Mouse (Mus musculus) megakaryocyte, embryonic 14.5 days (primary cell): ENCODE results near the gene Slc7a4. TPM values are rescaled to one million over a fixed set of nuclear protein-coding genes. Genes with fewer than 3 reads are reported as not detected.
"Not testable (repeated sequence)": the region's sequence is repeated elsewhere in the genome, so short reads cannot be mapped to it uniquely, and the experiment has no call there.

Source experiments
- H3K27me3 ChIP-seq: replicated peaks from 2 replicates; pipeline ENCODE3; 2012; ENCODE audit warnings: inconsistent platforms
- H3K36me3 ChIP-seq: replicated peaks from 2 replicates; pipeline ENCODE3; 2012; ENCODE audit warnings: low read length, inconsistent platforms, mixed read lengths
- H3K4me1 ChIP-seq: 2 replicates; pipeline ENCODE4 v1.6.1; 2012; ENCODE audit warnings: inconsistent platforms
- H3K4me3 ChIP-seq: replicated peaks from 2 replicates; pipeline ENCODE3; 2012; ENCODE audit warnings: moderate library complexity, mild to moderate bottlenecking, inconsistent platforms
- H3K9me3 ChIP-seq: 2 replicates; pipeline ENCODE4 v1.6.1; 2012; ENCODE audit warnings: inconsistent platforms
- FLI1 ChIP-seq: IDR thresholded peaks from 2 replicates; pipeline ENCODE4 v1.6.1; 2012; ENCODE audit warnings: low read length, inconsistent platforms, mixed read lengths
- GATA1 ChIP-seq: IDR thresholded peaks from 3 replicates; pipeline ENCODE4 v1.6.1; 2012; ENCODE audit warnings: mixed read lengths, low read length, inconsistent platforms, borderline replicate concordance
- polyA plus RNA-seq: library from polyadenylated mRNA; stranded (reverse); fragments of >175 nt; gene quantifications from 2 replicates; pipeline ENCODE4 v1.2.3, GENCODE M21; 2012; ENCODE audit warnings: low replicate concordance; ENCODE audit not compliant: insufficient read depth

The Slc7a4 gene
- 0.32 and 1.0 TPM in 2 replicates for polyA plus RNA-seq

- no peak within 1 kb of the TSS for H3K4me3 ChIP-seq
- no peaks in the 10 kb centered on the region for H3K36me3 ChIP-seq
- TF ChIP-seq FLI1 (no peak), GATA1 (no peak)
- peaks cover 4% of the 10 kb centered on the region for H3K9me3 ChIP-seq
- peaks cover 4% of the 10 kb centered on the region; the same call in 1 of the 2 replicates for H3K4me1 ChIP-seq
- peaks cover 13% of the 10 kb centered on the region for H3K27me3 ChIP-seq
Measured at GRCm38 (mm10) chr16:17583064-17583463, at the start of gene Slc7a4. Gene Slc7a4 (minus strand): TSS chr16:17583214.

GRCm38 (mm10) chr16:17632580-17632979 is 49.6 kb upstream of the Slc7a4 start:
- peaks cover 86% of the 10 kb centered on the region for H3K36me3 ChIP-seq

DNA sequence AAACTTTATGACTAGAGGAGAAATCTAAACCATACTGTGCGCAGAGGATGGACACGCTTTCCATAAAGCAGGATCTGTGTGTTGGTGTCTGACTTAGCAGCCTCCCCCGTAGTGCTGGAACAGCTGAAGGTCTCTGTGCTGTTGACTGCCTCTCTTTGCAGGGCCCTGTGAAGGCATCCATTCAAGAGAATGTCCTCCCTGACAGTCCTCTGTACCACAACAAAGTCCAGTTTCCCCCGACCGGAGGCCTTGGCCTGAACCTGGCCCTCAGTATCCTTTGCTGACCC is 43.2 kb upstream of the Slc7a4 start:
- H3K4me3 ChIP-seq = no peak overlapping the region
- TF ChIP-seq GATA1 = no peak
- TF ChIP-seq FLI1 = no peak
- H3K9me3 ChIP-seq = no peaks in the 10 kb centered on the region
- H3K27me3 ChIP-seq = no peaks in the 10 kb centered on the region
- H3K4me1 ChIP-seq = no peaks in the 10 kb centered on the region
- peaks cover 81% of the 10 kb centered on the region for H3K36me3 ChIP-seq

More at GRCm38 (mm10) chr16:17632580-17632979, 49.6 kb upstream of the Slc7a4 start:
- H3K4me3 ChIP-seq = no peak overlapping the region
- H3K9me3 ChIP-seq = no peaks in the 10 kb centered on the region
- H3K27me3 ChIP-seq = no peaks in the 10 kb centered on the region
- TF ChIP-seq GATA1 (no peak), FLI1 (no peak)
- peaks cover 39% of the 10 kb centered on the region for H3K4me1 ChIP-seq

GRCm38 (mm10) chr16:17625488-17626268 is 42.7 kb upstream of the Slc7a4 start:
- H3K36me3 ChIP-seq = peaks cover 78% of the 10 kb centered on the region
- no peak overlapping the region for H3K4me3 ChIP-seq
- no peaks in the 10 kb centered on the region for H3K9me3 ChIP-seq
- TF ChIP-seq FLI1 (no peak), GATA1 (no peak)
- peaks cover 1% of the 10 kb centered on the region; the same call in 1 of the 2 replicates for H3K4me1 ChIP-seq
- H3K27me3 ChIP-seq = no peaks in the 10 kb centered on the region

- no peak overlapping the region for H3K4me3 ChIP-seq
- H3K36me3 ChIP-seq = peaks cover 44% of the 10 kb centered on the region
- peaks cover 27% of the 10 kb centered on the region for H3K4me1 ChIP-seq
- TF ChIP-seq GATA1 = no peak
- no peak for TF ChIP-seq FLI1
- no peaks in the 10 kb centered on the region for H3K9me3 ChIP-seq
- H3K27me3 ChIP-seq = no peaks in the 10 kb centered on the region
Measured at GRCm38 (mm10) chr16:17621936-17622335, 38.9 kb upstream of the Slc7a4 start.

DNA sequence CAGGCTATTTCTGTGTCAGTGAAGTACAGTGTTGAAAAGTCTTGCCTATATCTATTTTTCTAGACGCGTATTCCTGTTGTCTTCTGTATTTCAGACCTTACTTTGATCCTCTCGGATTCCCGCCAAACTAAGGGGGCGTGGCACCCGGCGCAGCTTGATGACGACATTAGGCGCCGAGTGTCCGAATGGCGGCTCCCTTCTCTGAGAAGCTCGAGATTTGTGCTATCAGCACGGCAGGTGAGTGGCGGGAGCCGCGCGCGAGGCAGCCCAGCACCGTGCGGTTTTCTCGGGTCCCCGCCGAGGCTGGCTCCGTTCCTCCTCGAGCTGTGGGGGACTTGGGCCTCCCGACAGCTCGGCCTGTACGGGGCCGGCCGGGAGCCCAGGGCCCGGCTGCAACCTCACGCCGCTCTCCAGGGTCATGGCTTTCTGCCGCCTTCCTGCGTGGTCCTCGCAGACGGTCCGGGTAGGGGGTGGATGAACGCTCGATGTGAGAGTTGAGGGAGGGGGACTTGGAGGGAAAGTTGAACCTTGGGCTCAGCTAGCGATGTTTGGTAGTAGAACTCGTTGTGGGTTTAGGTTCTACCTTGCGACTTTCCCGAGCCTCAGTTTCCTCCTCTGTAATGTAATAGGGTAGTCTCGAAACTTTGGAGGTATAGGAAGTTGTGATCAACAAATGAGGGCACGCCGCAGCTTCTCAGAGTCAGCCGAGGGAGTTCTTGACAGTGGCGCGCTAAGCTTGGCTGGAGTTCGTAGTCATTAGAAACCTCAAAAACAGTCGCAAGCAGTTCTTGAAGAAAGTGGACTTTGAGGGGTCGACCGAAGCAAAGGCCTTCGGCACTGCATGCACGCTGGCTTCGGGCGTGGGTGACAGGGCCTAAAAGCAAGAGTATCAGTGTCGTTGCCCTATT is 36.4 kb upstream of the Slc7a4 start, which contains the start of gene Smpd4:
Smpd4 (plus strand) TSS at position 157 of the 908 bp plus-strand sequence.
- H3K36me3 ChIP-seq = peaks cover 21% of the 10 kb centered on the region
- peak within 1 kb of the TSS; percentile 96 for H3K4me3 ChIP-seq
- TF ChIP-seq GATA1 = no peak
- H3K9me3 ChIP-seq = no peaks in the 10 kb centered on the region
- H3K4me1 ChIP-seq = peaks cover 36% of the 10 kb centered on the region
- no peaks in the 10 kb centered on the region for H3K27me3 ChIP-seq

DNA sequence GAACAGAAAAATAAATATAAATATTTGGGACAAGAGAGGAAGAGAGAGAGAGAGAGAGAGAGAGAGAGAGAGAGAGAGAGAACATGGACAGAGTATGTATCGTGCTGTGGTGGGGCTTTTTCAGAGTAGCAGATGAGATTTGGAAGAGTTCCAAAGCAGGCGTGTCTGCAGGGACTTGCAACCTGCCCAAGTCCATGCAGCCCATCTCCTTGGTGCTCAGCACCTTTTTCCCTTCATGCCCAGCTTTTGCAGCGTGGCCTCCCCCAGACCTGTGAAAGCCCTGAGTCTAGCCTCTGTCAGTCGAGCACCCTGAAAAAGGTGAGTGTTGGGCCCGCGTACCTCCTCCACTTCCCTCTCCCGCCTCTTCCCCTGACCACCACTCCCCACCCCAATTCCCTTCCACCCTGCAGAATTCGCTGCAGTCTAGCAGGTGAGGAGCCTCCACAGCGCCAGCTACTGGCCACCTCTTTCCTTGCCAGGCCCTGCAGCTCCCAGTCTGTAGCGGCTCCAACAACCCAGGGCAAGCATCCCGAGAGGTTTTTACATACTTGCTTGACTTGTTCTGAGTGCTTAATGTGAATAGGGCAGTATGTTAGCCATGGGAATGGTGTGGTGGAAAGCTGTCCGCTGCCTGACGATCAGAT is 35.0 kb upstream of the Slc7a4 start:
- H3K4me3 ChIP-seq = peak overlapping the region; percentile 54
- TF ChIP-seq GATA1 (no peak), FLI1 (no peak)

DNA sequence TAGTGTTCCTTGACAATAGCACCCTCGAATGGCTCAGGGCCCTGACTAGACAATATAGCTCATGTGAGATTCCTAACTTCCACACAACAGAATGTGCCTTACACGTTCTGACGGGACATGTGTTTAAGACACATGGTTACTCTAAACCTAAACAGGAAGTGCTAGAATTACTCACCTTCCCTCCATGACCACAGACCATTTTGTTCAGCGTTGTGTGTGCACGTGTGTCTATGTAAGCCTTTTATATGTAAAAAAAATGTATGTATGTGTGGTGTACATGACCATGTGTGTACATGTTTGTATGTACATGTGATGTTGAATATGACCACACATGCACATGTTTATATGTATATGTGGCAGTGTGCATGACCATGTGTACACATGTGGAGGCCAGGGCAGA is 33.2 kb upstream of the Slc7a4 start:
- no peak overlapping the region for H3K4me3 ChIP-seq

More for the DNA sequence above, 35.0 kb upstream of the Slc7a4 start:
- Histone ChIP-seq H3K4me1 (peaks cover 36% of the 10 kb centered on the region), H3K9me3 (no peaks in the 10 kb centered on the region), H3K27me3 (no peaks in the 10 kb centered on the region), H3K36me3 (peaks cover 10% of the 10 kb centered on the region)

GRCm38 (mm10) chr16:17614740-17615139 is 31.7 kb upstream of the Slc7a4 start:
- peaks cover 25% of the 10 kb centered on the region for H3K4me1 ChIP-seq
- H3K9me3 ChIP-seq, H3K4me3 ChIP-seq, H3K27me3 ChIP-seq, H3K36me3 ChIP-seq: not testable (repeated sequence)

More for the DNA sequence above, 33.2 kb upstream of the Slc7a4 start:
- no peaks in the 10 kb centered on the region for H3K36me3 ChIP-seq
- H3K27me3 ChIP-seq = no peaks in the 10 kb centered on the region
- TF ChIP-seq GATA1 = no peak
- no peak; the same call in 1 of the 2 replicates for TF ChIP-seq FLI1
- no peaks in the 10 kb centered on the region for H3K9me3 ChIP-seq
- H3K4me1 ChIP-seq = peaks cover 36% of the 10 kb centered on the region

GRCm38 (mm10) chr16:17611383-17611782 is 28.4 kb upstream of the Slc7a4 start:
- peaks cover 27% of the 10 kb centered on the region for H3K9me3 ChIP-seq
- peaks cover 3% of the 10 kb centered on the region; the same call in 1 of the 2 replicates for H3K4me1 ChIP-seq
- H3K27me3 ChIP-seq = no peaks in the 10 kb centered on the region
- H3K36me3 ChIP-seq = no peaks in the 10 kb centered on the region
- H3K4me3 ChIP-seq = no peak overlapping the region
- TF ChIP-seq GATA1 = no peak
